Comparison of ENCODE assay signal across 9 mouse cellular contexts in the genomic region with DNA sequence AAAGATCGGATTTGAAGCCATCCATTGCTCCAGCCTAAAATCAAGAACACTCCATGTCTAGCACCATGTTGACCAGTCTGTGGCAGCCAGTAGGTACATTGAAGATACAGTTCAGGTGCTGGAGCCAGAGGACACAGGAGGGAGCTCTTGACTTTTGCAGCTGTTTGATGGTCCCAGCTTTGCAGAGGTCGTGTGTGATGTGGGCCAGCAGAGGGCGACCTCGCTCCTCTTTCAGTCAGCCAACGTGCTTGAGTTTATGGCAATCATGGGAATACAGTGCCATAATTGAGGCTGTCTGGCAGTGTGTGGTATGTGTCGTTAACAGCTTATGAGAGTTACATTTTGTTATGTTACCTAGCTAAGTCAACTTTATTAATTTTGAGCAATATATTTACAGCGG. TPM values are rescaled to one million over a fixed set of nuclear protein-coding genes. Genes with fewer than 3 reads are reported as not detected.
DNase-seq lines count a peak whose midpoint lies in the region; ATAC-seq and TF ChIP-seq lines count a peak whose summit lies in the region.
"Had no signal": no experiment of that assay in that cellular context is flagged by ENCODE, and none has a peak within 500 bp of the region (broad histone marks: within the 10 kb centered on the region; RNA-seq: fewer than 3 reads in every experiment).

No protein-coding gene starts in this region.

- no peak for TF ChIP-seq EP300 in liver, embryonic 14.5 days (IDR thresholded peaks at IDR 0.05; ENCODE audit: low read depth)

- no peak for TF ChIP-seq POLR2A in bone marrow, adult 2 months (IDR thresholded peaks at IDR 0.05; ENCODE audit: borderline replicate concordance, control insufficient read depth, low read depth, low read length)

- peak; percentile 80 for ATAC-seq in CD4-positive, CD25-positive, alpha-beta regulatory T cell, adult 4 months
- ATAC-seq in erythroblast, adult 5-6 weeks (replicated peaks; ENCODE audit: low FRiP score, poor library complexity, severe bottlenecking): peak; percentile 83
- 0 out of 2 replicates have a peak, but pooled peaks have one; percentile 37 for ATAC-seq in heart, embryonic 16.5 days (replicated peaks; ENCODE audit: extremely low read depth, insufficient read depth, low FRiP score)
- no peak; the same call in 1 of the 2 replicates for ATAC-seq in liver, embryonic 14.5 days (ENCODE audit: insufficient read depth)
- ATAC-seq in neural tube, embryonic 14.5 days (ENCODE audit: low read depth): peak; percentile 79; the same call in 1 of the 2 replicates

- no peaks in the 10 kb centered on the region for H3K4me1 ChIP-seq in bone marrow, adult 2 months (ENCODE audit: control insufficient read depth, insufficient read depth, low read length)
- no peaks in the 10 kb centered on the region for H3K4me1 ChIP-seq in heart, embryonic 16.5 days (ENCODE audit: control insufficient read depth, insufficient read depth, low read length)
- H3K4me1 ChIP-seq in liver, embryonic 14.5 days (replicated peaks; ENCODE audit: control insufficient read depth in 2 of 2, insufficient read depth in 2 of 2, low read length in 1 of 2): no peaks in the 10 kb centered on the region
- H3K4me1 ChIP-seq in neural tube, embryonic 14.5 days (ENCODE audit: control insufficient read depth, insufficient read depth, low read length): no peaks in the 10 kb centered on the region

- DNase-seq in kidney, postnatal 36 days: peak; percentile 79 to 90
- DNase-seq in liver, embryonic 14.5 days (ENCODE audit: low read depth in 3 of 3, low spot score in 3 of 3): peak; percentile 34 to 38 (median 37)
- peak; percentile 38 for DNase-seq in testis, postnatal 14 days (ENCODE audit: low spot score)

- no peak overlapping the region for H3K27ac ChIP-seq in bone marrow, adult 2 months (ENCODE audit: control insufficient read depth, insufficient read depth, low read depth, low read length, poor library complexity)
- H3K27ac ChIP-seq in heart, embryonic 16.5 days (ENCODE audit: low read length): no peak overlapping the region
- no peak overlapping the region for H3K27ac ChIP-seq in liver, embryonic 14.5 days
- no peak overlapping the region for H3K27ac ChIP-seq in neural tube, embryonic 14.5 days (ENCODE audit: low read depth, low read length)

- H3K9me3 ChIP-seq in heart, embryonic 16.5 days (replicated peaks; ENCODE audit: control insufficient read depth, low read length): no peaks in the 10 kb centered on the region
- H3K9me3 ChIP-seq in liver, embryonic 14.5 days (ENCODE audit: control insufficient read depth, low read length): no peaks in the 10 kb centered on the region
- no peaks in the 10 kb centered on the region for H3K9me3 ChIP-seq in neural tube, embryonic 14.5 days (ENCODE audit: control insufficient read depth, low read length)

- H3K9ac ChIP-seq in heart, embryonic 16.5 days (ENCODE audit: low read length): no peak overlapping the region
- no peak overlapping the region for H3K9ac ChIP-seq in liver, embryonic 14.5 days (replicated peaks)
- no peak overlapping the region for H3K9ac ChIP-seq in neural tube, embryonic 14.5 days (replicated peaks; ENCODE audit: low read depth, low read length)

- WGBS in bone marrow, adult 2 months: 23% methylated on average over 7 of the region's 7 CpGs
- WGBS in heart, embryonic 16.5 days: 15% methylated on average over 7 of the region's 7 CpGs
- WGBS in liver, embryonic 14.5 days (ENCODE audit: insufficient replicate concordance): 19% methylated on average over 7 of the region's 7 CpGs
- 13% methylated on average over 7 of the region's 7 CpGs for WGBS in neural tube, embryonic 14.5 days

- no peak overlapping the region for H3K4me2 ChIP-seq in heart, embryonic 16.5 days (ENCODE audit: low read depth, low read length)
- no peak overlapping the region for H3K4me2 ChIP-seq in liver, embryonic 14.5 days (ENCODE audit: low read depth)
- H3K4me2 ChIP-seq in neural tube, embryonic 14.5 days (ENCODE audit: low read depth, low read length): no peak overlapping the region

- TF ChIP-seq CTCF in bone marrow, adult 2 months (IDR thresholded peaks at IDR 0.05; ENCODE audit: control insufficient read depth, insufficient read depth, low read length): peak; percentile 98
- TF ChIP-seq CTCF in liver, embryonic 14.5 days (IDR thresholded peaks at IDR 0.05; ENCODE audit: low read depth): peak; percentile 98

- no peak overlapping the region for H3K4me3 ChIP-seq in bone marrow, adult 2 months (replicated peaks; ENCODE audit: control insufficient read depth, low read depth, low read length)
- no peak overlapping the region for H3K4me3 ChIP-seq in heart, embryonic 16.5 days (ENCODE audit: low read length)
- no peak overlapping the region for H3K4me3 ChIP-seq in liver, embryonic 14.5 days (ENCODE audit: insufficient read depth in 1 of 2, low read depth in 2 of 2, low read length in 2 of 2)
- no peak overlapping the region for H3K4me3 ChIP-seq in neural tube, embryonic 14.5 days (ENCODE audit: low read depth, low read length)

- no peaks in the 10 kb centered on the region for H3K27me3 ChIP-seq in heart, embryonic 16.5 days (ENCODE audit: control insufficient read depth, insufficient read depth, low read length)
- H3K27me3 ChIP-seq in liver, embryonic 14.5 days (ENCODE audit: control insufficient read depth, insufficient read depth, low read length): no peaks in the 10 kb centered on the region
- H3K27me3 ChIP-seq in neural tube, embryonic 14.5 days (ENCODE audit: control insufficient read depth, insufficient read depth, low read length): no peaks in the 10 kb centered on the region

- H3K36me3 ChIP-seq in heart, embryonic 16.5 days (ENCODE audit: control insufficient read depth, insufficient read depth): peaks cover 10% of the 10 kb centered on the region
- H3K36me3 ChIP-seq in liver, embryonic 14.5 days (replicated peaks; ENCODE audit: control insufficient read depth, insufficient read depth, low read depth): no peaks in the 10 kb centered on the region; the same call in none of the 2 replicates
- H3K36me3 ChIP-seq in neural tube, embryonic 14.5 days (ENCODE audit: control insufficient read depth, insufficient read depth, low read length): peaks cover 12% of the 10 kb centered on the region; the same call in 1 of the 2 replicates

RNA-seq across cellular contexts. Expression of a gene that starts 15.5 kb away (rescaled TPM):
- 10 to 100 TPM; 24.0 to 27.5 TPM for polyA plus RNA-seq in CD4-positive, CD25-positive, alpha-beta regulatory T cell, adult 4 months (2017; shearing (Covaris generic))
- 7.7 and 8.0 TPM in 2 replicates for polyA plus RNA-seq in bone marrow, adult 2 months (2011; ENCODE audit: insufficient read depth, insufficient read length, low replicate concordance, missing spikeins)
- total RNA-seq in erythroblast, adult 5-6 weeks (2015; ENCODE audit: low replicate concordance): 5.6 and 6.5 TPM in 2 replicates
- total RNA-seq in erythroblast, adult 5-6 weeks (2017; ENCODE audit: low replicate concordance): 5.3 and 6.9 TPM in 2 replicates
- polyA plus RNA-seq in heart, embryonic 16.5 days (2015; fragmentation: Nextera tagmentation; extraction: Ambion mirVana): 4.2 and 4.7 TPM in 2 replicates
- 1.5 and 2.2 TPM in 2 replicates for polyA plus RNA-seq in liver, embryonic 14.5 days (2012; rRNA removed)
- 1.5 and 2.1 TPM in 2 replicates for polyA plus RNA-seq in liver, embryonic 14.5 days (2014; fragmentation: Nextera tagmentation; extraction: Ambion mirVana)
- polyA plus RNA-seq in neural tube, embryonic 14.5 days (2014; fragmentation: Nextera tagmentation; extraction: Ambion mirVana): 8.7 and 9.0 TPM in 2 replicates

RNA-seq across cellular contexts. Expression of a gene that starts 40.0 kb away (rescaled TPM):
- not detected for polyA plus RNA-seq in CD4-positive, CD25-positive, alpha-beta regulatory T cell, adult 4 months (2017; shearing (Covaris generic))
- not detected in 2 replicates for polyA plus RNA-seq in bone marrow, adult 2 months (2011; ENCODE audit: insufficient read depth, insufficient read length, low replicate concordance, missing spikeins)
- total RNA-seq in erythroblast, adult 5-6 weeks (2015; ENCODE audit: low replicate concordance): not detected in 2 replicates
- not detected in 2 replicates for total RNA-seq in erythroblast, adult 5-6 weeks (2017; ENCODE audit: low replicate concordance)
- polyA plus RNA-seq in heart, embryonic 16.5 days (2015; fragmentation: Nextera tagmentation; extraction: Ambion mirVana): not detected in 2 replicates
- not detected in 2 replicates for polyA plus RNA-seq in liver, embryonic 14.5 days (2012; rRNA removed)
- not detected in 2 replicates for polyA plus RNA-seq in liver, embryonic 14.5 days (2014; fragmentation: Nextera tagmentation; extraction: Ambion mirVana)
- polyA plus RNA-seq in neural tube, embryonic 14.5 days (2014; fragmentation: Nextera tagmentation; extraction: Ambion mirVana): 0.44 and 0.74 TPM in 2 replicates
- polyA plus RNA-seq: gonadal fat pad, adult 2 months had no signal

RNA-seq across cellular contexts. Expression of a gene that starts 58.5 kb away (rescaled TPM):
- polyA plus RNA-seq in CD4-positive, CD25-positive, alpha-beta regulatory T cell, adult 4 months (2017; shearing (Covaris generic)): 10 to 100 TPM; 69.2 to 98.9 TPM
- polyA plus RNA-seq in bone marrow, adult 2 months (2011; ENCODE audit: insufficient read depth, insufficient read length, low replicate concordance, missing spikeins): 20.2 and 32.3 TPM in 2 replicates
- total RNA-seq in erythroblast, adult 5-6 weeks (2015; ENCODE audit: low replicate concordance): 7.9 and 12.7 TPM in 2 replicates
- total RNA-seq in erythroblast, adult 5-6 weeks (2017; ENCODE audit: low replicate concordance): 25.0 and 26.3 TPM in 2 replicates
- 144 and 145 TPM in 2 replicates for polyA plus RNA-seq in heart, embryonic 16.5 days (2015; fragmentation: Nextera tagmentation; extraction: Ambion mirVana)
- 47.2 and 54.4 TPM in 2 replicates for polyA plus RNA-seq in liver, embryonic 14.5 days (2012; rRNA removed)
- 40.0 and 46.1 TPM in 2 replicates for polyA plus RNA-seq in liver, embryonic 14.5 days (2014; fragmentation: Nextera tagmentation; extraction: Ambion mirVana)
- polyA plus RNA-seq in neural tube, embryonic 14.5 days (2014; fragmentation: Nextera tagmentation; extraction: Ambion mirVana): 117 and 127 TPM in 2 replicates
